Mouse (Mus musculus) liver, postnatal 0 days (tissue): ENCODE results near the gene LTO1. TPM values are rescaled to one million over a fixed set of nuclear protein-coding genes. Genes with fewer than 3 reads are reported as not detected.

Source experiments
- ATAC-seq: fragments of 200-750 bp; cut with Nextera tagmentation; 2 replicates; pipeline ENCODE4 v1.8.0; 2017; ENCODE audit warnings: mild to moderate bottlenecking, moderate library complexity
- DNase-seq: peaks from one replicate; pipeline ENCODE4 v3.0.0-alpha.2; 2016
- H3K27ac ChIP-seq: fragments of 300-500 bp; sonication (generic); 2 replicates; pipeline ENCODE4 v1.5.1; 2014; ENCODE audit warnings: antibody characterized with exemption, moderate library complexity, mild to moderate bottlenecking, low read depth
- H3K27me3 ChIP-seq: fragments of 300-500 bp; sonication (generic); 2 replicates; pipeline ENCODE4 v1.6.1; 2014; ENCODE audit warnings: low read length, control low read depth, mixed read lengths; ENCODE audit not compliant: insufficient read depth
- H3K36me3 ChIP-seq: fragments of 300-500 bp; sonication (generic); replicated peaks from 2 replicates; pipeline ENCODE4 v1.6.1; 2014; ENCODE audit warnings: mild to moderate bottlenecking, control low read depth, low read length, moderate library complexity, mixed read lengths; ENCODE audit not compliant: insufficient read depth
- H3K4me1 ChIP-seq: fragments of 300-500 bp; sonication (generic); 2 replicates; pipeline ENCODE4 v1.6.1; 2014; ENCODE audit warnings: antibody characterized with exemption, mild to moderate bottlenecking, control low read depth; ENCODE audit not compliant: insufficient read depth
- H3K4me2 ChIP-seq: fragments of 300-500 bp; sonication (generic); 2 replicates; pipeline ENCODE4 v1.6.1; 2014; ENCODE audit warnings: low read depth, mild to moderate bottlenecking, low read length, moderate library complexity, mixed read lengths
- H3K4me3 ChIP-seq: fragments of 300-500 bp; sonication (generic); 2 replicates; pipeline ENCODE4 v1.5.1; 2014; ENCODE audit warnings: low read depth, low read length
- H3K9ac ChIP-seq: fragments of 300-500 bp; sonication (generic); replicated peaks from 2 replicates; pipeline ENCODE4 v1.6.1; 2014; ENCODE audit warnings: mild to moderate bottlenecking, moderate library complexity
- H3K9me3 ChIP-seq: fragments of 300-500 bp; sonication (generic); 2 replicates; pipeline ENCODE4 v1.6.1; 2016; ENCODE audit warnings: mild to moderate bottlenecking, control low read depth, low read length, mixed read lengths
- CTCF ChIP-seq: sonication (generic); IDR thresholded peaks from 2 replicates; pipeline ENCODE4 v1.5.1; 2016; ENCODE audit warnings: antibody characterized with exemption, low read depth
- EP300 ChIP-seq: IDR thresholded peaks from 2 replicates; pipeline ENCODE4 v1.6.1; 2016; ENCODE audit warnings: antibody characterized with exemption, low read depth, mild to moderate bottlenecking
- WGBS: fragments of 180-500 bp; shearing (Covaris S2); extraction: QIAGEN DNeasy Blood & Tissue Kit; methylation state at CpG from one replicate; pipeline ENCODE4 v1.1.7; 2014; ENCODE audit not compliant: insufficient replicate concordance; 5-methylcytosine and 5-hydroxymethylcytosine counted together
- polyA plus RNA-seq: library from polyadenylated mRNA; unstranded; fragments of >200 nt; fragmentation: Nextera tagmentation; extraction: Ambion mirVana; gene quantifications from 2 replicates; pipeline ENCODE4 v1.2.1, GENCODE M21; 2015

The LTO1 gene
- polyA plus RNA-seq, 1 experiment from 2014 or later, result 7.0 TPM

- no peak for ATAC-seq
- Histone ChIP-seq H3K4me2 (peak overlapping the region; percentile 95), H3K4me1 (peaks cover 38% of the 10 kb centered on the region), H3K9me3 (no peaks in the 10 kb centered on the region), H3K27me3 (peaks cover 61% of the 10 kb centered on the region), H3K4me3 (peak overlapping the region; percentile 64; the same call in 1 of the 2 replicates), H3K9ac (0 out of 2 replicates have a peak overlapping the region, but pooled peaks have one; percentile 6), H3K27ac (no peak overlapping the region), H3K36me3 (no peaks in the 10 kb centered on the region)
- TF ChIP-seq CTCF, result no peak
- no peak for TF ChIP-seq EP300
- DNase-seq, result no peak
- under 1% methylated on average over 11 of the region's 11 CpGs for WGBS
Observed at GRCm38 (mm10) chr7:144940585-144940984, 25.7 kb downstream of the LTO1 start.

GRCm38 (mm10) chr7:144941242-144941831, 26.4 kb downstream of the LTO1 start:
- Histone ChIP-seq H3K36me3 (no peaks in the 10 kb centered on the region), H3K9me3 (no peaks in the 10 kb centered on the region), H3K27ac (peak overlapping the region; percentile 62), H3K27me3 (peaks cover 61% of the 10 kb centered on the region), H3K9ac (peak overlapping the region; percentile 51), H3K4me1 (peaks cover 38% of the 10 kb centered on the region), H3K4me2 (peak overlapping the region; percentile 95), H3K4me3 (peak overlapping the region; percentile 54)
- no peak for TF ChIP-seq CTCF
- TF ChIP-seq EP300, result no peak
- DNase-seq (peak; percentile 80), ATAC-seq (peak; percentile 69)
- WGBS, result under 1% methylated on average over 39 of the region's 39 CpGs

DNA sequence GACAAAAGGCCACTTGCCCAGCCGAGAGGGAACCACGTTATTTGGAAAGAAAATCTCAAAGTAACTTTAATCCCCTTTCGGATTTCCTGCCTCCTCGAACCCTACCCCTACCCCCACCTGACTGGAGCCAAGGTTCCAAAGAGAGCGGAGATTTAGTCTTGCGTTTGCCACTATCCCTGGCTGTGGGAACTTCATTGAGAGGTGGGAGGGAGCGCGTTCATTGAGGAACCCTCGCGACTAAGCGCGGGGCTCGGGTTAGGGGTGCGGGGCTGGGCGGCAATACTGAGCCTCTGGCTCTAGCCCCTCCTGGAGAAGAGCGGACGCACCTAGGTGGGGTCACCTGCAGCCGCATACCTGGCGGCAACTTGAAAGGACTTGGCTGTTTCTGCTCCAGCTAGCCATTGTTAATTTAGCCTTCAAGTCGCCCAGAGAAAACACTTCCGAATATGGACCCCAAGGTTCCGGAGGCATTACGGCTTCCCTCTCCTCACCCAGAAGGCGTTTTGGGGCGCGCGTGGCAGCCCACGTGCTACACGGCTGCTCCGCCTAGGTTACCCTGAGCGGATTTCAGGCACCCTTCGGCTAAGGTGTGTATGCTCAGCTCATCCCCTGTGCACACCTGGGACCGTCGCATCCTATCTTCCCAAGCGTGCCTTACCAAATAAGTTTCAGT, 27.3 kb downstream of the LTO1 start:
- Histone ChIP-seq H3K9ac (0 out of 2 replicates have a peak overlapping the region, but pooled peaks have one; percentile 51), H3K9me3 (no peaks in the 10 kb centered on the region), H3K27ac (peak overlapping the region; percentile 52; the same call in 1 of the 2 replicates), H3K27me3 (peaks cover 61% of the 10 kb centered on the region), H3K4me3 (peak overlapping the region; percentile 54), H3K4me2 (peak overlapping the region; percentile 95), H3K4me1 (peaks cover 38% of the 10 kb centered on the region), H3K36me3 (no peaks in the 10 kb centered on the region)
- ATAC-seq (no peak), DNase-seq (no peak)
- no peak for TF ChIP-seq EP300
- TF ChIP-seq CTCF, result no peak
- under 1% methylated on average over 35 of the region's 35 CpGs for WGBS

GRCm38 (mm10) chr7:144942744-144943135, 27.8 kb downstream of the LTO1 start:
- H3K4me3 ChIP-seq, result peak overlapping the region; percentile 26; the same call in 1 of the 2 replicates
- H3K27ac ChIP-seq, result no peak overlapping the region
- H3K4me2 ChIP-seq, result peak overlapping the region; percentile 95
- WGBS, result 2% methylated on average over 20 of the region's 20 CpGs
- no peaks in the 10 kb centered on the region for H3K9me3 ChIP-seq
- peaks cover 38% of the 10 kb centered on the region for H3K4me1 ChIP-seq
- H3K36me3 ChIP-seq, result no peaks in the 10 kb centered on the region
- no peak for TF ChIP-seq CTCF
- no peak for TF ChIP-seq EP300
- peak overlapping the region; percentile 41 for H3K9ac ChIP-seq
- no peak for DNase-seq
- ATAC-seq, result no peak
- peaks cover 59% of the 10 kb centered on the region for H3K27me3 ChIP-seq

GRCm38 (mm10) chr7:144943254-144943653, 28.4 kb downstream of the LTO1 start:
- ATAC-seq, result peak; percentile 62
- Histone ChIP-seq H3K4me2 (peak overlapping the region; percentile 95), H3K9ac (peak overlapping the region; percentile 41), H3K36me3 (no peaks in the 10 kb centered on the region), H3K4me1 (peaks cover 38% of the 10 kb centered on the region), H3K27ac (no peak overlapping the region), H3K27me3 (peaks cover 54% of the 10 kb centered on the region), H3K9me3 (no peaks in the 10 kb centered on the region), H3K4me3 (peak overlapping the region; percentile 26)
- peak; percentile 76 for DNase-seq
- under 1% methylated on average over 42 of the region's 45 CpGs for WGBS
- TF ChIP-seq EP300 (no peak), CTCF (peak; percentile 42)
